Mouse (Mus musculus): ENCODE data around the gene Vmn1r5. TPM values are rescaled to one million over a fixed set of nuclear protein-coding genes. Genes with fewer than 3 reads are reported as not detected.
A peak's percentile ranks its signal among the peaks of the same experiment; 100 is the strongest.
"Not testable (repeated sequence)": the region's sequence is repeated elsewhere in the genome, so short reads cannot be mapped to it uniquely, and the experiment has no call there.

Gene Vmn1r5
- total RNA-seq (2021) = not detected

- intact Hi-C loops (cut with DNase I) = no loop called here
- DNase-seq = no peak
Observed at GRCm38 (mm10) chr6:56969973-56970372, at the start of gene Vmn1r5. Gene Vmn1r5, plus strand, starts transcription at chr6:56970273.

- intact Hi-C loops (cut with DNase I) = loop anchor here (2.0 to 10.0 kb wide), 4 partner anchors 126 to 651 kb away; partner anchors contain the start of genes Avl9, Kbtbd2 and Ppm1k
- DNase-seq = no peak
Observed at GRCm38 (mm10) chr6:56923331-56923725, 46.7 kb upstream of the Vmn1r5 start.

GRCm38 (mm10) chr6:56923726-56924707 lies 46.1 kb upstream of the Vmn1r5 start, which contains the start of the genes Nt5c3 and Vmn1r4:
Gene Nt5c3, minus strand, starts transcription at chr6:56923932.
Gene Vmn1r4, plus strand, starts transcription at chr6:56924015.
- intact Hi-C loops (cut with DNase I) = loop anchor here (2.0 to 10.0 kb wide), 4 partner anchors 127 to 651 kb away; partner anchors contain the start of genes Avl9, Kbtbd2 and Ppm1k

GRCm38 (mm10) chr6:56931648-56932415 lies 38.2 kb upstream of the Vmn1r5 start:
- intact Hi-C loops (cut with DNase I) = no loop called here
- DNase-seq = no peak

More at GRCm38 (mm10) chr6:56923726-56924707, 46.1 kb upstream of the Vmn1r5 start, which contains the start of the genes Nt5c3 and Vmn1r4:
- DNase-seq = peak; percentile 95

GRCm38 (mm10) chr6:56932464-56932863 lies 37.6 kb upstream of the Vmn1r5 start:
- intact Hi-C loops (cut with DNase I) = no loop called here

GRCm38 (mm10) chr6:56934366-56934765 lies 35.7 kb upstream of the Vmn1r5 start:
- DNase-seq = no peak
- intact Hi-C loops (cut with DNase I) = no loop called here

More at GRCm38 (mm10) chr6:56932464-56932863, 37.6 kb upstream of the Vmn1r5 start:
- DNase-seq = no peak

- no peak for DNase-seq
- intact Hi-C loops (cut with DNase I) = no loop called here
Observed at GRCm38 (mm10) chr6:56956436-56956835, 13.6 kb upstream of the Vmn1r5 start.

- intact Hi-C loops (cut with DNase I) = no loop called here
Observed at GRCm38 (mm10) chr6:56996943-56997342, 26.9 kb downstream of the Vmn1r5 start, which contains the start of gene Vmn1r6. Gene Vmn1r6, plus strand, starts transcription at chr6:56997243.

GRCm38 (mm10) chr6:57025224-57025623 lies 55.2 kb downstream of the Vmn1r5 start, which contains the start of gene Vmn1r7:
Gene Vmn1r7, minus strand, starts transcription at chr6:57025324.
- intact Hi-C loops (cut with DNase I) = not testable (repeated sequence)

More at GRCm38 (mm10) chr6:56996943-56997342, 26.9 kb downstream of the Vmn1r5 start, which contains the start of gene Vmn1r6:
- no peak for DNase-seq

GRCm38 (mm10) chr6:57031984-57032383 lies 61.9 kb downstream of the Vmn1r5 start, which contains the start of gene Vmn1r8:
Gene Vmn1r8, plus strand, starts transcription at chr6:57032284.
- intact Hi-C loops (cut with DNase I) = no loop called here
- no peak for DNase-seq

More at GRCm38 (mm10) chr6:57025224-57025623, 55.2 kb downstream of the Vmn1r5 start, which contains the start of gene Vmn1r7:
- DNase-seq = not testable (repeated sequence)

GRCm38 (mm10) chr6:57034674-57035073 lies 64.6 kb downstream of the Vmn1r5 start:
- no peak for DNase-seq
- intact Hi-C loops (cut with DNase I) = no loop called here

Other genes starting within 250 kb of the Vmn1r5 start
- gene Kbtbd2, start 172.5 kb upstream of the Vmn1r5 start, total RNA-seq (2021) = 10 to 100 TPM; 38.3 to 43.1 TPM
- 100 to 1,000 TPM; 132 to 136 TPM for gene Fkbp9, start 138.2 kb upstream of the Vmn1r5 start, total RNA-seq (2021)
- 10 to 100 TPM; 55.7 to 70.7 TPM for gene Nt5c3, start 46.3 kb upstream of the Vmn1r5 start, total RNA-seq (2021)
- under 1 TPM in 1 of 2 experiments, not detected in 1; 0.17 TPM for gene Vmn1r4, start 46.3 kb upstream of the Vmn1r5 start, total RNA-seq (2021)
- not detected for gene Vmn1r6, start 27.0 kb downstream of the Vmn1r5 start, total RNA-seq (2021)
- not detected for gene Vmn1r7, start 55.1 kb downstream of the Vmn1r5 start, total RNA-seq (2021)
- gene Vmn1r8, start 62.0 kb downstream of the Vmn1r5 start, total RNA-seq (2021) = not detected
- not detected for gene Vmn1r9, start 96.5 kb downstream of the Vmn1r5 start, total RNA-seq (2021)
- gene Vmn1r10, start 139.2 kb downstream of the Vmn1r5 start, total RNA-seq (2021) = not detected
- gene Vmn1r11, start 163.2 kb downstream of the Vmn1r5 start, total RNA-seq (2021) = not detected
- not detected for gene Vmn1r12, start 186.6 kb downstream of the Vmn1r5 start, total RNA-seq (2021)
- gene Vmn1r13, start 233.0 kb downstream of the Vmn1r5 start, total RNA-seq (2021) = not detected

All from heart, postnatal 10 days (tissue).